Mouse (Mus musculus) CH12.LX (cell line): Measurements from ENCODE around the gene Pld2. TPM values are rescaled to one million over a fixed set of nuclear protein-coding genes. Genes with fewer than 3 reads are reported as not detected.

Source experiments
- DNase-seq: peaks from one replicate; pipeline ENCODE4 v3.0.0-alpha.2; 2013; ENCODE audit errors: extremely low read depth
- H3K27ac ChIP-seq: 2 replicates; pipeline ENCODE4 v1.5.1; 2012; ENCODE audit warnings: low read depth, mild to moderate bottlenecking, control low read depth, moderate library complexity; ENCODE audit not compliant: insufficient read depth
- H3K27me3 ChIP-seq: replicated peaks from 2 replicates; pipeline ENCODE3; 2012; ENCODE audit warnings: inconsistent platforms
- H3K36me3 ChIP-seq, 2 experiments: replicated peaks in 1 of 2; 2 replicates each; pipeline versions ENCODE3 to v1.6.1; 2012; ENCODE audit warnings: inconsistent platforms in 1 of 2, low read length in 1 of 2, mild to moderate bottlenecking in 1 of 2, mixed read lengths in 1 of 2, moderate library complexity in 1 of 2; ENCODE audit not compliant: control insufficient read depth in 1 of 2, insufficient read depth in 1 of 2
- H3K4me1 ChIP-seq, 2 experiments: 2 replicates each; pipeline ENCODE4 v1.6.1; 2012; ENCODE audit warnings: inconsistent platforms in 1 of 2, moderate library complexity in 1 of 2; ENCODE audit not compliant: insufficient read depth in 2 of 2, control insufficient read depth in 1 of 2
- H3K4me2 ChIP-seq: 2 replicates; pipeline ENCODE4 v1.6.1; 2012; ENCODE audit warnings: low read depth, mild to moderate bottlenecking, control low read depth; ENCODE audit not compliant: poor library complexity, insufficient read depth, severe bottlenecking
- H3K4me3 ChIP-seq, 3 experiments: fragments of 150-350 bp in 1 of 3; sonication (generic) in 1 of 3; replicated peaks in 1 of 3; 2 replicates each; pipeline versions ENCODE3 to v1.5.1; 2011 to 2012; ENCODE audit warnings: low read depth in 2 of 3, low read length in 2 of 3, mild to moderate bottlenecking in 2 of 3, moderate library complexity in 2 of 3, control low read depth in 1 of 3, improper control_type of control experiment in 1 of 3, inconsistent platforms in 1 of 3, mixed read lengths in 1 of 3; ENCODE audit not compliant: poor library complexity in 1 of 3
- H3K79me2 ChIP-seq: replicated peaks from 2 replicates; pipeline ENCODE4 v1.6.1; 2012; ENCODE audit warnings: mild to moderate bottlenecking, moderate library complexity; ENCODE audit not compliant: control insufficient read depth, poor library complexity, insufficient read depth, severe bottlenecking; ENCODE audit errors: extremely low read depth
- H3K9ac ChIP-seq: 2 replicates; pipeline ENCODE4 v1.6.1; 2012; ENCODE audit warnings: low read depth, mild to moderate bottlenecking, control low read depth, moderate library complexity; ENCODE audit not compliant: insufficient read depth
- H3K9me3 ChIP-seq: replicated peaks from 2 replicates; pipeline ENCODE3; 2012; ENCODE audit warnings: low read length, inconsistent platforms, mixed read lengths
- BHLHE40 ChIP-seq: IDR thresholded peaks from 2 replicates; pipeline ENCODE4 v1.6.1; 2011; ENCODE audit warnings: mild to moderate bottlenecking, low read depth, low read length, improper control_type of control experiment
- CHD1 ChIP-seq: IDR thresholded peaks from 2 replicates; pipeline ENCODE4 v1.6.1; 2012; ENCODE audit warnings: low read depth, low read length, improper control_type of control experiment, inconsistent platforms
- CHD2 ChIP-seq: IDR thresholded peaks from 2 replicates; pipeline ENCODE4 v1.6.1; 2011; ENCODE audit warnings: low read length, improper control_type of control experiment
- CTCF ChIP-seq, 2 experiments: IDR thresholded peaks in 1 of 2; conservative IDR thresholded peaks in 1 of 2; 2 replicates each; pipeline ENCODE4 v1.5.1; 2011 to 2012; ENCODE audit warnings: low read depth in 2 of 2, low read length in 2 of 2, improper control_type of control experiment in 1 of 2, inconsistent platforms in 1 of 2, mild to moderate bottlenecking in 1 of 2, moderate library complexity in 1 of 2
- E2F4 ChIP-seq: IDR thresholded peaks from 2 replicates; pipeline ENCODE4 v1.6.1; 2011; ENCODE audit warnings: low read depth, low read length, improper control_type of control experiment; ENCODE audit not compliant: insufficient replicate concordance
- ELF1 ChIP-seq: IDR thresholded peaks from 2 replicates; pipeline ENCODE4 v1.6.1; 2014; ENCODE audit warnings: low read depth, mild to moderate bottlenecking, inconsistent platforms, low read length, improper control_type of control experiment
- ETS1 ChIP-seq: conservative IDR thresholded peaks from 2 replicates; pipeline ENCODE4 v1.6.1; 2012; ENCODE audit warnings: low read depth, mild to moderate bottlenecking, inconsistent platforms, low read length, improper control_type of control experiment, moderate library complexity
- GABPA ChIP-seq: IDR thresholded peaks from 2 replicates; pipeline ENCODE4 v1.6.1; 2012; ENCODE audit warnings: low read depth, low read length, improper control_type of control experiment, inconsistent platforms; ENCODE audit not compliant: insufficient replicate concordance
- IRF4 ChIP-seq: IDR thresholded peaks from 2 replicates; pipeline ENCODE4 v1.6.1; 2014; ENCODE audit warnings: low read depth, mild to moderate bottlenecking, inconsistent platforms, low read length, improper control_type of control experiment
- JUN ChIP-seq: IDR thresholded peaks from 2 replicates; pipeline ENCODE4 v1.6.1; 2011; ENCODE audit warnings: low read depth, mild to moderate bottlenecking, low read length, improper control_type of control experiment, moderate library complexity; ENCODE audit not compliant: insufficient read depth
- JUND ChIP-seq: conservative IDR thresholded peaks from 2 replicates; pipeline ENCODE4 v1.6.1; 2011; ENCODE audit warnings: low read depth, low read length, improper control_type of control experiment
- KAT2A ChIP-seq: IDR thresholded peaks from 2 replicates; pipeline ENCODE4 v1.6.1; 2012; ENCODE audit warnings: low read length, improper control_type of control experiment, inconsistent platforms; ENCODE audit not compliant: insufficient replicate concordance
- MAFK ChIP-seq: IDR thresholded peaks from 2 replicates; pipeline ENCODE4 v1.6.1; 2011; ENCODE audit warnings: low read length, improper control_type of control experiment; ENCODE audit not compliant: insufficient replicate concordance
- MAX ChIP-seq: IDR thresholded peaks from 2 replicates; pipeline ENCODE4 v1.6.1; 2011; ENCODE audit warnings: low read length, improper control_type of control experiment
- MAZ ChIP-seq: IDR thresholded peaks from 2 replicates; pipeline ENCODE4 v1.6.1; 2012; ENCODE audit warnings: low read depth, mild to moderate bottlenecking, inconsistent platforms, low read length, improper control_type of control experiment, moderate library complexity
- MEF2A ChIP-seq: IDR thresholded peaks from 2 replicates; pipeline ENCODE4 v1.6.1; 2014; ENCODE audit warnings: low read depth, mild to moderate bottlenecking, inconsistent platforms, low read length, improper control_type of control experiment, borderline replicate concordance
- MXI1 ChIP-seq: IDR thresholded peaks from 2 replicates; pipeline ENCODE4 v1.6.1; 2011; ENCODE audit warnings: mild to moderate bottlenecking, low read depth, low read length, improper control_type of control experiment
- NRF1 ChIP-seq: IDR thresholded peaks from 2 replicates; pipeline ENCODE4 v1.6.1; 2014; ENCODE audit warnings: low read depth, mild to moderate bottlenecking, inconsistent platforms, low read length, improper control_type of control experiment, moderate library complexity
- PAX5 ChIP-seq: IDR thresholded peaks from 2 replicates; pipeline ENCODE4 v1.6.1; 2012; ENCODE audit warnings: low read length, inconsistent platforms, mixed read lengths
- POLR2A ChIP-seq: IDR thresholded peaks from 2 replicates; pipeline ENCODE4 v1.6.1; 2011; ENCODE audit warnings: low read depth, mild to moderate bottlenecking, improper control_type of control experiment, low read length
- POLR2AphosphoS2 ChIP-seq: IDR thresholded peaks from 2 replicates; pipeline ENCODE4 v1.6.1; 2011; ENCODE audit warnings: low read depth, low read length, improper control_type of control experiment
- RCOR1 ChIP-seq: conservative IDR thresholded peaks from 2 replicates; pipeline ENCODE4 v1.6.1; 2012; ENCODE audit warnings: low read depth, mild to moderate bottlenecking, inconsistent platforms, low read length, improper control_type of control experiment
- SMC3 ChIP-seq: IDR thresholded peaks from 2 replicates; pipeline ENCODE4 v1.6.1; 2011; ENCODE audit warnings: low read depth, low read length, improper control_type of control experiment
- TBP ChIP-seq: conservative IDR thresholded peaks from 2 replicates; pipeline ENCODE4 v1.6.1; 2011; ENCODE audit warnings: low read depth, low read length, improper control_type of control experiment
- TCF12 ChIP-seq: IDR thresholded peaks from 2 replicates; pipeline ENCODE4 v1.6.1; 2014; ENCODE audit warnings: low read depth, mild to moderate bottlenecking, inconsistent platforms, low read length, improper control_type of control experiment
- UBTF ChIP-seq: IDR thresholded peaks from 2 replicates; pipeline ENCODE4 v1.6.1; 2012; ENCODE audit warnings: low read depth, mild to moderate bottlenecking, inconsistent platforms, low read length, improper control_type of control experiment, moderate library complexity
- USF1 ChIP-seq: IDR thresholded peaks from 2 replicates; pipeline ENCODE4 v1.6.1; 2014; ENCODE audit warnings: low read depth, mild to moderate bottlenecking, inconsistent platforms, low read length, improper control_type of control experiment
- ZC3H11A ChIP-seq: IDR thresholded peaks from 2 replicates; pipeline ENCODE4 v1.6.1; 2012; ENCODE audit warnings: low read depth, mild to moderate bottlenecking, inconsistent platforms, low read length, improper control_type of control experiment
- ZKSCAN1 ChIP-seq: IDR thresholded peaks from 2 replicates; pipeline ENCODE4 v1.6.1; 2012; ENCODE audit warnings: low read depth, inconsistent platforms, low read length, improper control_type of control experiment, borderline replicate concordance
- ZMIZ1 ChIP-seq: IDR thresholded peaks from 2 replicates; pipeline ENCODE4 v1.6.1; 2012; ENCODE audit warnings: low read depth, mild to moderate bottlenecking, inconsistent platforms, low read length, improper control_type of control experiment
- ZNF384 ChIP-seq: IDR thresholded peaks from 2 replicates; pipeline ENCODE4 v1.6.1; 2012; ENCODE audit warnings: low read depth, low read length, improper control_type of control experiment, inconsistent platforms
- dilution Hi-C: fragments of 300-500 bp; cut with MboI; formaldehyde crosslinking; loops from 2 replicates; pipeline ENCODE4 v1.14.3; 2020; ENCODE audit warnings: low sequenced_read_pairs; ENCODE audit not compliant: extremely low pct_unique_long_range_greater_than_20kb, extremely low pct_ligation_motif_present
- in situ Hi-C: fragments of 300-500 bp; cut with MboI; formaldehyde crosslinking; loops from 3 replicates; pipeline ENCODE4 v1.14.3; 2019; ENCODE audit warnings: low sequenced_read_pairs, low pct_ligation_motif_present, low pct_unique_long_range_greater_than_20kb, mixed read lengths
- polyA plus RNA-seq: library from polyadenylated mRNA; unstranded; fragments of >175 nt; gene quantifications from 2 replicates; pipeline ENCODE4 v1.2.1, GENCODE M21; 2012; ENCODE audit warnings: low read depth; ENCODE audit not compliant: insufficient read length
- total RNA-seq, 2 experiments: library from RNA; depleted of rRNA; stranded (reverse); fragments of 300-350 nt in 1 of 2; fragments of >200 nt in 1 of 2; gene quantifications; 2 replicates each; pipeline ENCODE4 v1.2.3; 2012 to 2014

Gene Pld2
- total and polyA plus RNA-seq, 3 experiments = 3.4 to 6.7 (median 4.8) TPM

DNA sequence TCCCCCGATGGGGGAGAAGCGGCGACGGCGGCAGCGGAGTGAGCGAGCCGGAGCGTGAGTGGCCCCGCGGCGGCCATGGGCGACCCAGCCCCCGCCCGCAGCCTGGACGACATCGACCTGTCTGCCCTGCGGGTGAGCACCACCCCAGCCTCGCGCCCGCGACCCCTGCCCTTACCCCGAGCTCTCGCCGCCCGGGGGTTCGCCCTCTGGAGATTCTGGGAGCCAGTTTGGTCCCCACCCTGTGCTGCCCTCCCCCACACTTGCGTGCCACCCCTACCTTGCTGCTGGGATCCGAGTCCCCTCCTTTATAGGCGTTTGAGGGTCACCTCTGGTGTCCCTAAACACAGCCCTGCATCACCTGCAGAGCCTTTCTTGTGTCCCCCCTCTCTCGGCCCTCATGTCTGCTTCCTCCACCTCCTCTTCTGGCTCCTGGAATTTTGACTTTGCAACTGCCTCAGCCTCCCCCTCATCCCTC, 23.2 kb downstream of the Pld2 start:
- dilution Hi-C loops (no loop called here), in situ Hi-C loops (loop anchor here (5.0 kb wide), 1 partner anchor 36 kb away; the partner anchor contains the start of gene Psmb6)
- H3K27ac ChIP-seq = no peak overlapping the region
- TF ChIP-seq TCF12 (peak; percentile 1; the same call in 1 of the 2 replicates), E2F4 (no peak)
- H3K36me3 ChIP-seq = peaks cover under 1 to 31% of the 10 kb centered on the region in 2 experiments
- H3K4me2 ChIP-seq = peak overlapping the region; percentile 75
- no peaks in the 10 kb centered on the region for H3K27me3 ChIP-seq
- no peak for DNase-seq
- peaks cover 17% of the 10 kb centered on the region for H3K79me2 ChIP-seq
- H3K9me3 ChIP-seq = no peaks in the 10 kb centered on the region
- peak overlapping the region; percentile 82 to 97 (median 91) for H3K4me3 ChIP-seq
- H3K4me1 ChIP-seq = peaks cover 8 to 50% of the 10 kb centered on the region in 2 experiments; a peak in 3 of 4 replicates
- peak overlapping the region; percentile 78 for H3K9ac ChIP-seq

DNA sequence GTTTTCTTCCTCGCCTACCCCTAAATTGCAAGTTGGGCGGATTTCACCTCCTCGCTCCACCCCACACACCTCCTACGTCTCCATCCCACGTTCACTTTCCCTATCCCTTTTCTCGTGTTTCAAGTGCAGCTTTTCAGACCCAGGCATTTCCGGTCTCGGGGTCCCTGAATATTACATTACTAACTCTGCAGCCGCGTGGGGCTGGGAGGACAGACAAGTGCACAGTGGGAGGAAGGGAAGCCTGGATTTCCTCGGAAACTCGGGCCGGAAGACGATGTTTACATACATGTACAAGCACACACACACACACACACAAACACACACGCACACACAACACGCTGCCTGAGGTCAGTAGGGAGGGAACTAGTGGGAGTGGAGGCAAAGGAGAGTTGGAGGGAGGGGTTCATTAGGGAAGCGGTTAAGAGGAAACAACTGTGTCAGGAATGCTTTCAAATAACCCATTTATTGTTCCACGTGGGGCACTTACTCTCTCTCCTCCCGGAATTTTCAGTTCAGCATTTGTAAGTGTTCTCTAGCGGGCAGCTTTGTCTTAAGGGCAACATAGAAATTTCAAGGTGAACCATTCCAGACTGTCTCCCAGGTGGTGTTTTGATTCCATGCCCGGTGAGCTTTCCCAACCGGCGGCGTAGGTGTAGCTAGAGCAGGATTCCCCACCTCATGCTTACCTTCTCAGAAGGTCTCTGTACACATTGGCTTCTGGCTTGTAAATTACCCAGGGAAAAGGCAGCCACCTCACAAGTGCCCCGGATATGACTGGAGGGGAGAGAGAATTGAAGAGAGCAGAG, 23.8 kb downstream of the Pld2 start:
- Histone ChIP-seq H3K79me2 (peaks cover 17% of the 10 kb centered on the region), H3K4me3 (peak overlapping the region; percentile 82 to 97 (median 91)), H3K4me1 (peaks cover 8 to 56% of the 10 kb centered on the region in 2 experiments; a peak in 3 of 4 replicates), H3K9me3 (no peaks in the 10 kb centered on the region), H3K9ac (peak overlapping the region; percentile 78), H3K36me3 (peaks cover 3 to 36% of the 10 kb centered on the region in 2 experiments), H3K27ac (no peak overlapping the region), H3K4me2 (peak overlapping the region; percentile 75), H3K27me3 (no peaks in the 10 kb centered on the region)
- DNase-seq = peak; percentile 37
- in situ Hi-C loops = loop anchor here (5.0 kb wide), 1 partner anchor 36 kb away; the partner anchor contains the start of gene Psmb6
- dilution Hi-C loops = no loop called here
- TF ChIP-seq TBP (no peak), UBTF (0 out of 2 replicates have a peak, but pooled peaks have one; percentile 40), MEF2A (no peak), ZNF384 (no peak), JUN (no peak), ZC3H11A (no peak), JUND (no peak), MAFK (no peak), USF1 (no peak), ELF1 (peak; percentile 54), GABPA (no peak), CHD2 (no peak), NRF1 (no peak; the same call in 1 of the 2 replicates), CHD1 (0 out of 2 replicates have a peak, but pooled peaks have one; percentile 21), BHLHE40 (peak; percentile 38), IRF4 (no peak), ETS1 (no peak), SMC3 (no peak), CTCF (conservative IDR thresholded peaks at IDR 0.05 in 1 of 2, IDR thresholded peaks at IDR 0.05 in 1 of 2; ENCODE audit: low read depth in 2 of 2, low read length in 2 of 2) (no peak), KAT2A (no peak), PAX5 (no peak), POLR2A (no peak), ZKSCAN1 (no peak), MAZ (no peak), MXI1 (peak; percentile 95), RCOR1 (no peak), POLR2AphosphoS2 (no peak), MAX (peak; percentile 35), TCF12 (no peak), ZMIZ1 (no peak)
